ENCODE assay signal across 8 mouse cellular contexts in the genomic region with DNA sequence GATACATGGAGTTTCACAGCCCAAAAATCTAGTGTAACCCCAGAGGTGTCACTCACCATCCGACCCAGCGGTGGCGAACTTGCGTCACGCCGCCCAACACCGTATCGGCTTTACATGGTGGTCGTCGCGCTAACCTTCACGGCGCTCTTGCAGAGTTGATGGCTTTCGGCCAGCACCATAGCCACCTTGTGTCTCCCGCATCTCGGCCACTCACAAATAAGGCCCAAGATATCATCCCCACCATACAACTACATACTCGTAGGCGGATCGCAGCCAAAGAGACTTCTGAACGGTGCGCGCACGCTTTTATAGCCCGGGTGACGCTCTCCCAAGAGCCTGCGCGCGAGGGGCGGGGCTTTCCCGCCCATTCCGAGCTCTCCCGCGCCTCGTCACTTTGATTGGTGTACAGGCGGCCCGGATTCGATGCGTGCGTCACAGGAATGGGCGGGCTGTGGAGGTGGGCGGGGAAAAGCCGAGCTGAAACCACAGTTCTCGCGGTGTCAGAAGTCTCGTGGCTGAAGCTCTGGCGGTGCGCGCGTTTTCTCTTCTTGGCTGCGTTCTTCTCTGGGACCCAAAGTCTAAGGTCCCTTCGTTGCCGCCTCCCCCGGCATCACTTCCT.
A peak's percentile ranks its signal among the peaks of the same experiment; 100 is the strongest.
DNase-seq lines count a peak whose midpoint lies in the region; ATAC-seq and TF ChIP-seq lines count a peak whose summit lies in the region.

No protein-coding gene starts in this region.

- TF ChIP-seq EP300 in lung, postnatal 0 days (IDR thresholded peaks at IDR 0.05), result no peak

- H3K9ac ChIP-seq in lung, postnatal 0 days (replicated peaks; ENCODE audit: low read depth), result peak overlapping the region; percentile 72

- peaks cover 24% of the 10 kb centered on the region; the same call in 1 of the 2 replicates for H3K36me3 ChIP-seq in hindbrain, embryonic 10.5 days
- H3K36me3 ChIP-seq in lung, postnatal 0 days (ENCODE audit: insufficient read depth, low read length), result no peaks in the 10 kb centered on the region

- H3K4me2 ChIP-seq in lung, postnatal 0 days (replicated peaks; ENCODE audit: low read depth, low read length), result peak overlapping the region; percentile 71

- under 1% methylated on average over 53 of the region's 53 CpGs for WGBS in hindbrain, embryonic 10.5 days
- 1% methylated on average over 53 of the region's 53 CpGs for WGBS in lung, postnatal 0 days

- peak overlapping the region; percentile 99 for H3K27ac ChIP-seq in hindbrain, embryonic 10.5 days
- peak overlapping the region; percentile 97 for H3K27ac ChIP-seq in lung, postnatal 0 days (ENCODE audit: low read length)

- ATAC-seq in frontal cortex, adult (ENCODE audit: low TSS enrichment), result peak; percentile 87
- ATAC-seq in lung, postnatal 0 days, result peak; percentile 96

- H3K4me3 ChIP-seq in hindbrain, embryonic 10.5 days, result peak overlapping the region; percentile 79
- peak overlapping the region; percentile 66 for H3K4me3 ChIP-seq in lung, postnatal 0 days (ENCODE audit: low read depth, low read length)

- peak; percentile 59 for TF ChIP-seq CTCF in lung, postnatal 0 days (IDR thresholded peaks at IDR 0.05)

- peak; percentile 98 for DNase-seq in MN1 (ENCODE audit: low spot score)
- DNase-seq in cerebellum, adult 9-10 months, result peak; percentile 99
- peak; percentile 99 for DNase-seq in hindbrain, embryonic 10.5 days (ENCODE audit: low spot score)
- peak; percentile 100 for DNase-seq in layer of hippocampus, adult 9-11 months
- peak; percentile 99 for DNase-seq in lung, postnatal 0 days (ENCODE audit: low spot score)
- peak; percentile 99 for DNase-seq in ovary, postnatal 14 days (ENCODE audit: low spot score)
- peak; percentile 99 for DNase-seq in thymus, postnatal 14 days

- no peaks in the 10 kb centered on the region for H3K9me3 ChIP-seq in hindbrain, embryonic 10.5 days
- no peaks in the 10 kb centered on the region for H3K9me3 ChIP-seq in lung, postnatal 0 days (ENCODE audit: low read length)

- no peaks in the 10 kb centered on the region for H3K27me3 ChIP-seq in hindbrain, embryonic 10.5 days (ENCODE audit: insufficient read depth, poor library complexity, severe bottlenecking)
- H3K27me3 ChIP-seq in lung, postnatal 0 days (replicated peaks; ENCODE audit: insufficient read depth, low read length), result no peaks in the 10 kb centered on the region

- H3K4me1 ChIP-seq in hindbrain, embryonic 10.5 days (replicated peaks), result peaks cover 19% of the 10 kb centered on the region
- no peaks in the 10 kb centered on the region for H3K4me1 ChIP-seq in lung, postnatal 0 days (ENCODE audit: insufficient read depth, low read depth, low read length)

Comparison
In these comparisons a context has a peak if more than half of its experiments do, and no peak if none do; other contexts are left out.
1. Peak in every context shown above with its lines: DNase-seq, ATAC-seq, H3K4me3 ChIP-seq and H3K27ac ChIP-seq.